Mouse (Mus musculus) neural tube, embryonic 11.5 days (tissue): ENCODE data around the gene Olfr659. TPM values are rescaled to one million over a fixed set of nuclear protein-coding genes. Genes with fewer than 3 reads are reported as not detected.

Experiments
- ATAC-seq: fragments of 200-750 bp; cut with Nextera tagmentation; 2 replicates; pipeline ENCODE4 v1.8.0; 2017; ENCODE audit warnings: moderate number of reproducible peaks, mild to moderate bottlenecking, moderate TSS enrichment, moderate library complexity; ENCODE audit not compliant: insufficient read depth, low FRiP score, low TSS enrichment
- DNase-seq: peaks from one replicate; pipeline ENCODE4 v3.0.0-alpha.2; 2015; ENCODE audit warnings: low spot score
- H3K27ac ChIP-seq: fragments of 300-500 bp; sonication (generic); 2 replicates; pipeline ENCODE4 v1.5.1; 2014; ENCODE audit warnings: low read depth, mild to moderate bottlenecking, low read length
- H3K27me3 ChIP-seq: fragments of 300-500 bp; sonication (generic); 2 replicates; pipeline ENCODE4 v1.6.1; 2014; ENCODE audit warnings: mild to moderate bottlenecking, low read length, mixed read lengths; ENCODE audit not compliant: control insufficient read depth, insufficient read depth
- H3K36me3 ChIP-seq: fragments of 300-500 bp; sonication (generic); 2 replicates; pipeline ENCODE4 v1.6.1; 2014; ENCODE audit warnings: mild to moderate bottlenecking, low read length, moderate library complexity, mixed read lengths; ENCODE audit not compliant: control insufficient read depth, insufficient read depth
- H3K4me1 ChIP-seq: fragments of 300-500 bp; sonication (generic); 2 replicates; pipeline ENCODE4 v1.6.1; 2014; ENCODE audit warnings: low read length, mixed read lengths; ENCODE audit not compliant: control insufficient read depth, insufficient read depth
- H3K4me2 ChIP-seq: fragments of 300-500 bp; sonication (generic); 2 replicates; pipeline ENCODE4 v1.6.1; 2014; ENCODE audit warnings: low read depth, mild to moderate bottlenecking, moderate library complexity
- H3K4me3 ChIP-seq: fragments of 300-500 bp; sonication (generic); 2 replicates; pipeline ENCODE4 v1.5.1; 2014; ENCODE audit warnings: low read depth, low read length
- H3K9ac ChIP-seq: fragments of 300-500 bp; sonication (generic); 2 replicates; pipeline ENCODE4 v1.6.1; 2014; ENCODE audit warnings: mild to moderate bottlenecking, low read length
- H3K9me3 ChIP-seq: fragments of 300-500 bp; sonication (generic); 2 replicates; pipeline ENCODE4 v1.6.1; 2016; ENCODE audit warnings: low read length; ENCODE audit not compliant: control insufficient read depth
- WGBS: fragments of 180-500 bp; shearing (Covaris S2); extraction: QIAGEN DNeasy Blood & Tissue Kit; methylation state at CpG from one replicate; pipeline ENCODE4 v1.1.7; 2014; 5-methylcytosine and 5-hydroxymethylcytosine counted together
- polyA plus RNA-seq: library from polyadenylated mRNA; unstranded; fragments of >200 nt; fragmentation: Nextera tagmentation; extraction: Ambion mirVana; gene quantifications from 2 replicates; pipeline ENCODE4 v1.2.1, GENCODE M21; 2014

The Olfr659 gene
- polyA plus RNA-seq: not detected in 2 replicates

DNA sequence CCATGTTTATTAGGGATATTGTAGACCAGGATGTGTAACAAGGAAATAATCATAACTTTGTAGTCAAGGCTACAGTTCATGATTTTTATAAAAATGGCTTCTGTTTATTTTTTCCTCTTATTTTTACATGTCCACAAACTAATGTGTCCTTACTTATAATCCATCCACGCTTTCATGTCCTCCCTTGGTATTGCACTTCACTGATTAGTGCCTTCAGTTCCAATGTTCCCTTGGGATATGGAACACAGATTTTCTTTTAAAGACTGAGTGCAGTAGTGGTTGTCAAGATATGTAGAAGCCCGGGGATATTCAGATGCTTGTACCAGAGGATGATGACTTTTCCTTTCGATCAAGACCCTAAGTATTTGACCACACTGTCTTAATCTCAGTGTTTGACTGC, at the start of gene Olfr659:
Olfr659 (plus strand) TSS at position 301 of the 400 bp plus-strand sequence.
- no peaks in the 10 kb centered on the region for H3K36me3 ChIP-seq
- no peak within 1 kb of the TSS for H3K4me2 ChIP-seq
- no peak for DNase-seq
- ATAC-seq: no peak
- no peaks in the 10 kb centered on the region for H3K27me3 ChIP-seq
- H3K27ac ChIP-seq: no peak within 1 kb of the TSS
- 93% methylated on average over 3 of the region's 3 CpGs for WGBS
- H3K4me1 ChIP-seq: no peaks in the 10 kb centered on the region
- H3K4me3 ChIP-seq: no peak within 1 kb of the TSS
- no peak within 1 kb of the TSS for H3K9ac ChIP-seq
- no peaks in the 10 kb centered on the region for H3K9me3 ChIP-seq

DNA sequence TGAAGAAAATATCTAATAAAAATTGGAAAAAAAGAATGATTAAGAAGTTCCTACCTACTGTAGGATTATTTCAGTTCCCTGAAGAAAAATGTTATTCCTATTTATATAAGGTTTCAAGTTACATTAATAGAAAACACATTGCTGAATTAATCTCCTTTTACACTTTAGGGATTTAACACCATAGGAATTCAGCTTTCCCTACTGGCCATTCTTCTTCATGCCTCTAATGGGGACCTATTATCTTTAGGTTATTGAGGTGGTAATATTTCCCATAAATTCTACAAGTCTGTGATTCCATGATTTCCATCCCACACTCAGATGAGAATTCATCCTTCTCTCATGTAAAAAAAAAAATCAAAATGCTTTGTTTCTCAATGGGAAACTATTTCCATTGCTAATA, 42.1 kb upstream of the Olfr659 start, which contains the start of gene Olfr657:
Olfr657 (plus strand) TSS at position 301 of the 400 bp plus-strand sequence.
- Histone ChIP-seq H3K36me3 (no peaks in the 10 kb centered on the region), H3K4me1 (no peaks in the 10 kb centered on the region), H3K27ac (no peak within 1 kb of the TSS), H3K4me3 (no peak within 1 kb of the TSS), H3K9ac (no peak within 1 kb of the TSS), H3K27me3 (no peaks in the 10 kb centered on the region), H3K4me2 (no peak within 1 kb of the TSS), H3K9me3 (no peaks in the 10 kb centered on the region)
- DNase-seq: no peak
- no peak for ATAC-seq

- no peak within 1 kb of the TSS for H3K9ac ChIP-seq
- WGBS: 24% methylated on average over 22 of the region's 22 CpGs
- H3K27ac ChIP-seq: no peak within 1 kb of the TSS
- peak within 1 kb of the TSS; percentile 37 for H3K4me2 ChIP-seq
- peak within 1 kb of the TSS; percentile 27 for H3K4me3 ChIP-seq
- peak; percentile 72 for DNase-seq
- H3K4me1 ChIP-seq: no peaks in the 10 kb centered on the region
- peak; percentile 91 for ATAC-seq
- H3K9me3 ChIP-seq: no peaks in the 10 kb centered on the region
- H3K27me3 ChIP-seq: no peaks in the 10 kb centered on the region
- H3K36me3 ChIP-seq: no peaks in the 10 kb centered on the region
Measured at GRCm38 (mm10) chr7:104646841-104647482, 19.6 kb upstream of the Olfr659 start, which contains the start of gene Olfr658. Gene Olfr658, minus strand, starts transcription at chr7:104647305.

GRCm38 (mm10) chr7:104686201-104686600, 19.6 kb downstream of the Olfr659 start, which contains the start of gene Olfr661:
Gene Olfr661, plus strand, starts transcription at chr7:104686501.
- 90% methylated on average over 2 of the region's 2 CpGs for WGBS
- DNase-seq (no peak), ATAC-seq (no peak)

More at GRCm38 (mm10) chr7:104686201-104686600, 19.6 kb downstream of the Olfr659 start, which contains the start of gene Olfr661:
- H3K4me3 ChIP-seq: no peak within 1 kb of the TSS
- no peak within 1 kb of the TSS for H3K4me2 ChIP-seq
- no peaks in the 10 kb centered on the region for H3K27me3 ChIP-seq
- H3K9me3 ChIP-seq: no peaks in the 10 kb centered on the region
- H3K4me1 ChIP-seq: no peaks in the 10 kb centered on the region
- H3K36me3 ChIP-seq: no peaks in the 10 kb centered on the region
- no peak within 1 kb of the TSS for H3K27ac ChIP-seq
- H3K9ac ChIP-seq: no peak within 1 kb of the TSS

Other genes with a start within 250 kb of the Olfr659 start
- 0.95 and 1.1 TPM in 2 replicates for gene Trim30a, start 201.6 kb upstream of the Olfr659 start, polyA plus RNA-seq
- gene Trim30d, start 158.9 kb upstream of the Olfr659 start, polyA plus RNA-seq: 0.35 and 0.38 TPM in 2 replicates
- not detected in 2 replicates for gene Olfr651, start 116.6 kb upstream of the Olfr659 start, polyA plus RNA-seq
- not detected in 2 replicates for gene Olfr652, start 105.9 kb upstream of the Olfr659 start, polyA plus RNA-seq
- gene Olfr653, start 89.4 kb upstream of the Olfr659 start, polyA plus RNA-seq: not detected in 2 replicates
- gene Olfr654, start 79.7 kb upstream of the Olfr659 start, polyA plus RNA-seq: not detected in 2 replicates
- not detected in 2 replicates for gene Olfr655, start 65.0 kb upstream of the Olfr659 start, polyA plus RNA-seq
- not detected in 2 replicates for gene Olfr656, start 52.8 kb upstream of the Olfr659 start, polyA plus RNA-seq
- not detected in 2 replicates for gene Olfr657, start 42.0 kb upstream of the Olfr659 start, polyA plus RNA-seq
- gene Olfr658, start 19.4 kb upstream of the Olfr659 start, polyA plus RNA-seq: 0.08 TPM in 1 of 2 replicates, not detected in the other
- gene Olfr661, start 19.7 kb downstream of the Olfr659 start, polyA plus RNA-seq: not detected in 2 replicates
- not detected in 2 replicates for gene Usp17le, start 110.7 kb downstream of the Olfr659 start, polyA plus RNA-seq
- not detected in 2 replicates for gene Usp17lb, start 175.8 kb downstream of the Olfr659 start, polyA plus RNA-seq
- not detected in 2 replicates for gene Usp17la, start 190.3 kb downstream of the Olfr659 start, polyA plus RNA-seq
- not detected in 2 replicates for gene Olfr665, start 211.3 kb downstream of the Olfr659 start, polyA plus RNA-seq
- gene Olfr666, start 229.2 kb downstream of the Olfr659 start, polyA plus RNA-seq: not detected in 2 replicates